Mouse (Mus musculus) neural tube, embryonic 15.5 days (tissue): ENCODE measurements around the gene Gm42957. TPM values are rescaled to one million over a fixed set of nuclear protein-coding genes. Genes with fewer than 3 reads are reported as not detected.

Source experiments
- ATAC-seq: fragments of 200-750 bp; cut with Nextera tagmentation; 2 replicates; pipeline ENCODE4 v1.8.0; 2017; ENCODE audit warnings: mild to moderate bottlenecking, moderate TSS enrichment, moderate library complexity; ENCODE audit not compliant: low FRiP score
- H3K27ac ChIP-seq: fragments of 300-500 bp; sonication (generic); replicated peaks from 2 replicates; pipeline ENCODE4 v1.5.1; 2015; ENCODE audit warnings: mild to moderate bottlenecking, inconsistent platforms
- H3K27me3 ChIP-seq: fragments of 300-500 bp; sonication (generic); replicated peaks from 2 replicates; pipeline ENCODE4 v1.6.1; 2015; ENCODE audit warnings: inconsistent platforms
- H3K36me3 ChIP-seq: fragments of 300-500 bp; sonication (generic); 2 replicates; pipeline ENCODE4 v1.6.1; 2015; ENCODE audit warnings: inconsistent platforms
- H3K4me1 ChIP-seq: fragments of 300-500 bp; sonication (generic); 2 replicates; pipeline ENCODE4 v1.6.1; 2015; ENCODE audit warnings: inconsistent platforms
- H3K4me2 ChIP-seq: fragments of 300-500 bp; sonication (generic); 2 replicates; pipeline ENCODE4 v1.6.1; 2015; ENCODE audit warnings: inconsistent platforms, mild to moderate bottlenecking, moderate library complexity
- H3K4me3 ChIP-seq: fragments of 300-500 bp; sonication (generic); replicated peaks from 2 replicates; pipeline ENCODE4 v1.5.1; 2015; ENCODE audit warnings: mild to moderate bottlenecking, inconsistent platforms
- H3K9ac ChIP-seq: fragments of 300-500 bp; sonication (generic); replicated peaks from 2 replicates; pipeline ENCODE4 v1.6.1; 2015; ENCODE audit warnings: mild to moderate bottlenecking, inconsistent platforms
- H3K9me3 ChIP-seq: fragments of 300-500 bp; sonication (generic); replicated peaks from 2 replicates; pipeline ENCODE4 v1.6.1; 2016; ENCODE audit warnings: inconsistent platforms
- WGBS: fragments of 180-500 bp; shearing (Covaris S2); methylation state at CpG from one replicate; pipeline ENCODE4 v1.1.7; 2015; ENCODE audit warnings: mixed read lengths; 5-methylcytosine and 5-hydroxymethylcytosine counted together
- polyA plus RNA-seq: library from polyadenylated mRNA; unstranded; fragments of >200 nt; fragmentation: Nextera tagmentation; extraction: Ambion mirVana; gene quantifications from 2 replicates; pipeline ENCODE4 v1.2.1, GENCODE M21; 2015

Gene Gm42957
- polyA plus RNA-seq, 1 experiment from 2014 or later, result 0.20 TPM

DNA sequence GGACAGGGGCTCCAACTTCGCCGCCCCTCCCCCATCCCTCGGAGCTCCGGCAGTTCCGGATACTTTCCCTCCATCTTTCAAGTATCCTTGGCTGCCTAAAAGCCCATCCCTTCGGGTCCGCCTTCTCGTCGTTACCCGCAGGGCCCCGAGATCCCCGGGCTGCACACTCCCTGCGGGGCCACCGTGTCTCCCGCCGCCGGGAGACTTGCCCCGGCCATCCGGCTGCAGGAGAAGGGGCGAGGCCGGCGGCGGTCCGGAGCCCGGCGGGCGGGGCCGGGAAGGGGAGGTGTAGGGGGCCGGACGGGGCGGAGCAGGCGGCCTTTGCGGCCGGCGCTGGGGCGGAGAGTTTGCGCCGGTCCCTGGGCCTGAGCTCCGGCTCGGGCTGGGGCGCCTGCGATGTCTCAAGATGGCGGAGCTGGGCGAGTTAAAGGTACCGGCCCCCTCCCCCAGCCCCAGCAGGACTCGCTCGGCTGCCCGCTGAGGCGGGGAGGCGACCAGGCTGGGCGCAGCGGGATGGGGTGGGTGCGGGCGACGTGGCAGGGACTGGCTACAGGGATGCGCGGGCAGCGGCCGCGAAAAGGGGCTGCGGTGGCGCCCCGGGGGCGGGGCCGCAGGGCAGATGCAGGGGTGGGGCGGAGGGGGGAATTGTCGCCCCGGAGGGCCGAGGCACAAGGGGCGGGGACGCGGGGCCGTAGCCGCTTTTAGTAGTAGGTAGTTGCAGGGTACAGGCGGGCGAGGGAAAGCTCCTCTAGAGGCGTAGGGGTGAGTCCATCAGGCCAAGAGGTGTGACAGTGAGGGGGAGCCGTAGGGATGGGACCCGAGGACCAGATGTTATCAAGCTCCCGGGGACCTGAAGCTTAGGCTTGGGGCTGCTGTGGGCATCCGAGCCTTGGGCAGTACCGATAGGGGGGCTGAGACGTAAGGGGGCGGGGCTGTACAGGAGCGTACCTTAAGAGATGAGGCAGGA is 61.8 kb downstream of the Gm42957 start:
- ATAC-seq, result peak; percentile 94
- Histone ChIP-seq H3K4me3 (peak overlapping the region; percentile 78), H3K36me3 (peaks cover 12% of the 10 kb centered on the region), H3K27me3 (no peaks in the 10 kb centered on the region), H3K4me2 (peak overlapping the region; percentile 70), H3K27ac (peak overlapping the region; percentile 90), H3K4me1 (peaks cover 18% of the 10 kb centered on the region), H3K9ac (peak overlapping the region; percentile 71), H3K9me3 (no peaks in the 10 kb centered on the region)
- under 1% methylated on average over 74 of the region's 85 CpGs for WGBS

GRCm38 (mm10) chr3:96698993-96699690 is 63.9 kb downstream of the Gm42957 start:
- no peak overlapping the region for H3K9ac ChIP-seq
- H3K27ac ChIP-seq, result no peak overlapping the region
- H3K9me3 ChIP-seq, result no peaks in the 10 kb centered on the region
- ATAC-seq, result no peak
- WGBS, result 45% methylated on average over 19 of the region's 19 CpGs
- H3K27me3 ChIP-seq, result no peaks in the 10 kb centered on the region
- no peak overlapping the region for H3K4me3 ChIP-seq
- peaks cover 28% of the 10 kb centered on the region for H3K36me3 ChIP-seq
- H3K4me1 ChIP-seq, result peaks cover 18% of the 10 kb centered on the region
- no peak overlapping the region for H3K4me2 ChIP-seq

GRCm38 (mm10) chr3:96700376-96700775 is 65.1 kb downstream of the Gm42957 start:
- Histone ChIP-seq H3K27ac (no peak overlapping the region), H3K9me3 (no peaks in the 10 kb centered on the region), H3K9ac (no peak overlapping the region), H3K4me3 (no peak overlapping the region), H3K4me2 (no peak overlapping the region), H3K4me1 (peaks cover 18% of the 10 kb centered on the region), H3K27me3 (no peaks in the 10 kb centered on the region), H3K36me3 (peaks cover 36% of the 10 kb centered on the region)
- WGBS, result 53% methylated on average over 7 of the region's 7 CpGs
- no peak for ATAC-seq

DNA sequence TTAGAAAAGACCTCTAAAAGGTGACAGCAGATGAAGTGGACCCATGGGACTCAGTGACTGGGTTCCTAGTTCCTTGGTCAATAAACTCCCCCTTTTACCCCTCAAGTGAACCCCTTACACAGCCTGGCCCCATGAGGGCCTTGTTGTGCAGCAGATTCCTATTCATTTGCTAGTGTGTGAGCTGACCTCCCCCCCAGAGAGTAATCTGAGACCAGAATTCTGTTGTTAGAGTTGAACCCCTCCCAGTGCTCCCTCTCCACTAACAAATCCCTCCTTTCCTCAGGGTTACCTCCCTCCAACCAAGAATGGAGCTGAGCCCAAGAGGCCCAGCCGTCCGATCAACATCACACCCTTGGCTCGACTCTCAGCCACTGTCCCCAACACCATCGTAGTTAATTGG is 65.7 kb downstream of the Gm42957 start:
- Histone ChIP-seq H3K36me3 (peaks cover 41% of the 10 kb centered on the region), H3K27ac (no peak overlapping the region), H3K4me3 (no peak overlapping the region), H3K9me3 (no peaks in the 10 kb centered on the region), H3K4me1 (peaks cover 13% of the 10 kb centered on the region), H3K4me2 (no peak overlapping the region), H3K27me3 (no peaks in the 10 kb centered on the region), H3K9ac (no peak overlapping the region)
- WGBS, result 93% methylated on average over 4 of the region's 4 CpGs
- no peak for ATAC-seq

Other genes starting within 250 kb of the Gm42957 start
- gene BC107364, start 183.2 kb upstream of the Gm42957 start, polyA plus RNA-seq, result not detected in 2 replicates
- gene Hfe2, start 110.3 kb upstream of the Gm42957 start, polyA plus RNA-seq, result 2.4 and 3.0 TPM in 2 replicates
- 52.5 and 72.5 TPM in 2 replicates for gene Txnip, start 77.5 kb upstream of the Gm42957 start, polyA plus RNA-seq
- gene Gm16253, start 58.5 kb upstream of the Gm42957 start, polyA plus RNA-seq, result 1.8 TPM in 2 replicates
- 35.2 and 35.8 TPM in 2 replicates for gene Polr3gl, start 41.3 kb upstream of the Gm42957 start, polyA plus RNA-seq
- gene Ankrd34a, start 38.8 kb upstream of the Gm42957 start, polyA plus RNA-seq, result 18.6 and 21.0 TPM in 2 replicates
- gene Lix1l, start 34.3 kb upstream of the Gm42957 start, polyA plus RNA-seq, result 5.6 and 6.3 TPM in 2 replicates
- gene Rbm8a, start 5.5 kb upstream of the Gm42957 start, polyA plus RNA-seq, result 108 and 109 TPM in 2 replicates
- 58.8 and 64.9 TPM in 2 replicates for gene Pex11b, start 98 bp upstream of the Gm42957 start, polyA plus RNA-seq
- gene Itga10, start 10.1 kb downstream of the Gm42957 start, polyA plus RNA-seq, result 1.3 and 1.4 TPM in 2 replicates
- gene Ankrd35, start 34.7 kb downstream of the Gm42957 start, polyA plus RNA-seq, result 2.3 and 2.4 TPM in 2 replicates
- gene Pias3, start 60.9 kb downstream of the Gm42957 start, polyA plus RNA-seq, result 36.2 and 39.4 TPM in 2 replicates
- 20.0 and 24.7 TPM in 2 replicates for gene Nudt17, start 73.1 kb downstream of the Gm42957 start, polyA plus RNA-seq
- gene Polr3c, start 92.2 kb downstream of the Gm42957 start, polyA plus RNA-seq, result 31.5 and 35.7 TPM in 2 replicates
- 76.7 and 77.9 TPM in 2 replicates for gene Rnf115, start 92.2 kb downstream of the Gm42957 start, polyA plus RNA-seq
- gene Pdzk1, start 193.8 kb downstream of the Gm42957 start, polyA plus RNA-seq, result 0.12 and 0.34 TPM in 2 replicates
- 0.19 and 6.5 TPM in 2 replicates for gene Cd160, start 193.9 kb downstream of the Gm42957 start, polyA plus RNA-seq